8 mouse cellular contexts compared by ENCODE assay signal in genomic region chr19:5843781-5844691, GRCm38 (mm10). TPM values are rescaled to one million over a fixed set of nuclear protein-coding genes. Genes with fewer than 3 reads are reported as not detected.
DNase-seq lines count a peak whose midpoint lies in the region; ATAC-seq and TF ChIP-seq lines count a peak whose summit lies in the region.

No protein-coding gene starts in this region.

- H3K36me3 ChIP-seq in neural tube, embryonic 15.5 days: no peaks in the 10 kb centered on the region

- no peak overlapping the region for H3K9ac ChIP-seq in neural tube, embryonic 15.5 days (replicated peaks)

- peak overlapping the region; percentile 96 for H3K4me3 ChIP-seq in lung, adult 2 months (replicated peaks; ENCODE audit: extremely low read depth, low read depth, low read length)
- H3K4me3 ChIP-seq in neural tube, embryonic 15.5 days (replicated peaks): peak overlapping the region; percentile 2; the same call in 1 of the 2 replicates

- no peak for TF ChIP-seq CTCF in lung, adult 2 months (IDR thresholded peaks at IDR 0.05; ENCODE audit: insufficient read depth, low read length)

- peak overlapping the region; percentile 73 for H3K4me2 ChIP-seq in neural tube, embryonic 15.5 days

- intact Hi-C loops in heart, postnatal 36 days (cut with DNase I): loop anchor here (1.0 kb wide), 1 partner anchor 26 kb away; no protein-coding TSS in a partner anchor

- H3K4me1 ChIP-seq in lung, adult 2 months (ENCODE audit: control insufficient read depth, insufficient read depth, low read length): peaks cover 42% of the 10 kb centered on the region
- peaks cover 75% of the 10 kb centered on the region for H3K4me1 ChIP-seq in neural tube, embryonic 15.5 days

- peak; percentile 71 for DNase-seq in lung, adult 2 months
- no peak for DNase-seq in lung, postnatal 14 days
- DNase-seq in cerebellum, adult 9-11 months: peak; percentile 68
- peak; percentile 56 to 69 for DNase-seq in heart, postnatal 36 days
- DNase-seq in liver (peak; percentile 77), MN1 (ENCODE audit: low spot score) (no peak)
- DNase-seq in layer of hippocampus, adult 8-10 months (ENCODE audit: low spot score in 2 of 2): no peak

- no peak for ATAC-seq in neural tube, embryonic 15.5 days (ENCODE audit: low FRiP score)

- peak overlapping the region; percentile 51; the same call in 1 of the 2 replicates for H3K27ac ChIP-seq in neural tube, embryonic 15.5 days (replicated peaks)

- H3K27me3 ChIP-seq in neural tube, embryonic 15.5 days (replicated peaks): no peaks in the 10 kb centered on the region

- no peaks in the 10 kb centered on the region for H3K9me3 ChIP-seq in neural tube, embryonic 15.5 days (replicated peaks)

- TF ChIP-seq POLR2A in lung, adult 2 months (IDR thresholded peaks at IDR 0.05; ENCODE audit: borderline replicate concordance, extremely low read depth, low read depth, low read length): peak; percentile 67

- 18% methylated on average over 30 of the region's 30 CpGs for WGBS in lung, adult 2 months
- WGBS in neural tube, embryonic 15.5 days: 79% methylated on average over 30 of the region's 30 CpGs

RNA-seq across cellular contexts. Expression of gene Frmd8, which starts 31.0 kb away (rescaled TPM):
- 32.1 and 37.8 TPM in 2 replicates for polyA plus RNA-seq in lung, adult 2 months (2012; rRNA removed)
- total RNA-seq in heart, postnatal 36 days (2021): 10 to 100 TPM; 11.4 to 11.7 TPM
- polyA plus RNA-seq in neural tube, embryonic 15.5 days (2015; fragmentation: Nextera tagmentation; extraction: Ambion mirVana): 13.8 and 23.4 TPM in 2 replicates
- total RNA-seq in layer of hippocampus, adult 8-10 months (2022): 10 to 100 TPM; 10.4 to 20.8 (median 16.3) TPM

RNA-seq across cellular contexts. Expression of gene Slc25a45, which starts 33.6 kb away (rescaled TPM):
- 24.5 and 26.0 TPM in 2 replicates for polyA plus RNA-seq in lung, adult 2 months (2012; rRNA removed)
- 1 to 10 TPM; 3.4 to 4.2 TPM for total RNA-seq in heart, postnatal 36 days (2021)
- 2.0 and 3.9 TPM in 2 replicates for polyA plus RNA-seq in neural tube, embryonic 15.5 days (2015; fragmentation: Nextera tagmentation; extraction: Ambion mirVana)
- 1 to 10 TPM; 3.1 to 7.1 (median 4.5) TPM for total RNA-seq in layer of hippocampus, adult 8-10 months (2022)

RNA-seq across cellular contexts. Expression of gene Tigd3, which starts 49.9 kb away (rescaled TPM):
- 1.1 and 1.2 TPM in 2 replicates for polyA plus RNA-seq in lung, adult 2 months (2012; rRNA removed)
- under 1 TPM; 0.57 to 0.64 TPM for total RNA-seq in heart, postnatal 36 days (2021)
- polyA plus RNA-seq in neural tube, embryonic 15.5 days (2015; fragmentation: Nextera tagmentation; extraction: Ambion mirVana): 8.9 and 10.0 TPM in 2 replicates
- 1 to 10 TPM; 2.2 to 3.5 (median 2.9) TPM for total RNA-seq in layer of hippocampus, adult 8-10 months (2022)

Comparison
In these comparisons a context has a peak if more than half of its experiments do, and no peak if none do; other contexts are left out.
1. DNase-seq: peak in lung, adult 2 months (single experiment), cerebellum, adult 9-11 months (single experiment), heart, postnatal 36 days (2 of 2) and liver (single experiment); none in lung, postnatal 14 days (single experiment), MN1 (single experiment) and layer of hippocampus, adult 8-10 months (0 of 2).